Mouse (Mus musculus) lung, postnatal 0 days (tissue): ENCODE results near the gene Podxl. TPM values are rescaled to one million over a fixed set of nuclear protein-coding genes. Genes with fewer than 3 reads are reported as not detected.

Experiments
- ATAC-seq: fragments of 200-750 bp; cut with Nextera tagmentation; 2 replicates; pipeline ENCODE4 v1.8.0; 2017; ENCODE audit warnings: moderate library complexity
- DNase-seq: peaks from one replicate; pipeline ENCODE4 v3.0.0-alpha.2; 2016; ENCODE audit warnings: low spot score
- H3K27ac ChIP-seq: fragments of 300-500 bp; sonication (generic); 2 replicates; pipeline ENCODE4 v1.5.1; 2014; ENCODE audit warnings: antibody characterized with exemption, mild to moderate bottlenecking, low read length, mixed read lengths
- H3K27me3 ChIP-seq: fragments of 300-500 bp; sonication (generic); replicated peaks from 2 replicates; pipeline ENCODE4 v1.6.1; 2014; ENCODE audit warnings: low read length, mixed read lengths; ENCODE audit not compliant: insufficient read depth
- H3K36me3 ChIP-seq: fragments of 300-500 bp; sonication (generic); 2 replicates; pipeline ENCODE4 v1.6.1; 2014; ENCODE audit warnings: low read length, mixed read lengths; ENCODE audit not compliant: insufficient read depth
- H3K4me1 ChIP-seq: fragments of 300-500 bp; sonication (generic); 2 replicates; pipeline ENCODE4 v1.6.1; 2014; ENCODE audit warnings: antibody characterized with exemption, low read depth, low read length, mixed read lengths; ENCODE audit not compliant: insufficient read depth
- H3K4me2 ChIP-seq: fragments of 300-500 bp; sonication (generic); replicated peaks from 2 replicates; pipeline ENCODE4 v1.6.1; 2014; ENCODE audit warnings: low read depth, mild to moderate bottlenecking, low read length, moderate library complexity, mixed read lengths
- H3K4me3 ChIP-seq: fragments of 300-500 bp; sonication (generic); 2 replicates; pipeline ENCODE4 v1.5.1; 2014; ENCODE audit warnings: low read depth, low read length
- H3K9ac ChIP-seq: fragments of 300-500 bp; sonication (generic); replicated peaks from 2 replicates; pipeline ENCODE4 v1.6.1; 2014; ENCODE audit warnings: low read depth, mild to moderate bottlenecking
- H3K9me3 ChIP-seq: fragments of 300-500 bp; sonication (generic); 2 replicates; pipeline ENCODE4 v1.6.1; 2016; ENCODE audit warnings: low read length, mixed read lengths
- CTCF ChIP-seq: IDR thresholded peaks from 2 replicates; pipeline ENCODE4 v1.5.1; 2016; ENCODE audit warnings: antibody characterized with exemption, mild to moderate bottlenecking
- EP300 ChIP-seq: IDR thresholded peaks from 2 replicates; pipeline ENCODE4 v1.6.1; 2016; ENCODE audit warnings: antibody characterized with exemption, mild to moderate bottlenecking, control low read depth
- WGBS: fragments of 180-500 bp; shearing (Covaris S2); extraction: QIAGEN DNeasy Blood & Tissue Kit; methylation state at CpG from one replicate; pipeline ENCODE4 v1.1.7; 2014; 5-methylcytosine and 5-hydroxymethylcytosine counted together
- polyA plus RNA-seq: library from polyadenylated mRNA; unstranded; fragments of >200 nt; fragmentation: Nextera tagmentation; extraction: Ambion mirVana; gene quantifications from 2 replicates; pipeline ENCODE4 v1.2.1, GENCODE M21; 2015

The Podxl gene
- polyA plus RNA-seq, 1 experiment from 2014 or later: 56.8 TPM

GRCm38 (mm10) chr6:31500260-31500659 is 63.5 kb downstream of the Podxl start:
- H3K36me3 ChIP-seq: peaks cover 20% of the 10 kb centered on the region

GRCm38 (mm10) chr6:31499836-31500235 is 63.9 kb downstream of the Podxl start:
- WGBS: 80% methylated on average over 10 of the region's 10 CpGs
- no peak overlapping the region for H3K27ac ChIP-seq
- TF ChIP-seq CTCF (no peak), EP300 (no peak)
- H3K9me3 ChIP-seq: no peaks in the 10 kb centered on the region
- DNase-seq (no peak), ATAC-seq (no peak)
- no peaks in the 10 kb centered on the region for H3K27me3 ChIP-seq
- no peak overlapping the region for H3K9ac ChIP-seq
- no peaks in the 10 kb centered on the region for H3K4me1 ChIP-seq
- no peak overlapping the region for H3K4me3 ChIP-seq
- H3K36me3 ChIP-seq: peaks cover 20% of the 10 kb centered on the region
- H3K4me2 ChIP-seq: no peak overlapping the region

More at GRCm38 (mm10) chr6:31500260-31500659, 63.5 kb downstream of the Podxl start:
- ATAC-seq: no peak
- H3K27ac ChIP-seq: no peak overlapping the region
- H3K9ac ChIP-seq: no peak overlapping the region
- no peaks in the 10 kb centered on the region for H3K27me3 ChIP-seq
- TF ChIP-seq EP300 (no peak), CTCF (no peak)
- no peak for DNase-seq
- WGBS: 77% methylated on average over 2 of the region's 2 CpGs
- no peaks in the 10 kb centered on the region for H3K4me1 ChIP-seq
- no peak overlapping the region for H3K4me3 ChIP-seq
- H3K9me3 ChIP-seq: no peaks in the 10 kb centered on the region
- H3K4me2 ChIP-seq: no peak overlapping the region

- 82% methylated on average over 2 of the region's 2 CpGs for WGBS
- TF ChIP-seq CTCF: no peak
- no peaks in the 10 kb centered on the region for H3K27me3 ChIP-seq
- H3K36me3 ChIP-seq: peaks cover 16% of the 10 kb centered on the region; the same call in 1 of the 2 replicates
- DNase-seq (no peak), ATAC-seq (no peak)
- H3K4me2 ChIP-seq: no peak overlapping the region
- no peak overlapping the region for H3K4me3 ChIP-seq
- H3K4me1 ChIP-seq: no peaks in the 10 kb centered on the region
- no peak overlapping the region for H3K9ac ChIP-seq
- no peak overlapping the region for H3K27ac ChIP-seq
- H3K9me3 ChIP-seq: no peaks in the 10 kb centered on the region
Measured at GRCm38 (mm10) chr6:31496227-31496626, 67.6 kb downstream of the Podxl start.

GRCm38 (mm10) chr6:31495122-31495731 is 68.6 kb downstream of the Podxl start:
- Histone ChIP-seq H3K27ac (no peak overlapping the region), H3K4me1 (no peaks in the 10 kb centered on the region), H3K4me2 (no peak overlapping the region), H3K9me3 (no peaks in the 10 kb centered on the region), H3K9ac (no peak overlapping the region), H3K36me3 (peaks cover 20% of the 10 kb centered on the region), H3K27me3 (no peaks in the 10 kb centered on the region), H3K4me3 (no peak overlapping the region)
- no peak for ATAC-seq
- 91% methylated on average over 2 of the region's 2 CpGs for WGBS
- DNase-seq: no peak
- TF ChIP-seq EP300: no peak
- TF ChIP-seq CTCF: no peak

GRCm38 (mm10) chr6:31489950-31490349 is 73.8 kb downstream of the Podxl start:
- WGBS: 86% methylated on average over 7 of the region's 7 CpGs
- ATAC-seq: no peak
- peaks cover 7% of the 10 kb centered on the region; the same call in 1 of the 2 replicates for H3K36me3 ChIP-seq

GRCm38 (mm10) chr6:31486601-31487000 is 77.2 kb downstream of the Podxl start:
- no peaks in the 10 kb centered on the region for H3K27me3 ChIP-seq
- no peaks in the 10 kb centered on the region for H3K4me1 ChIP-seq
- no peak for TF ChIP-seq CTCF
- no peak for TF ChIP-seq EP300
- DNase-seq (peak; percentile 25), ATAC-seq (no peak)
- H3K4me3 ChIP-seq: no peak overlapping the region
- no peak overlapping the region for H3K4me2 ChIP-seq
- H3K27ac ChIP-seq: no peak overlapping the region
- H3K9me3 ChIP-seq: no peaks in the 10 kb centered on the region
- peaks cover 4% of the 10 kb centered on the region; the same call in 1 of the 2 replicates for H3K36me3 ChIP-seq
- 87% methylated on average over 2 of the region's 2 CpGs for WGBS
- no peak overlapping the region for H3K9ac ChIP-seq

More at GRCm38 (mm10) chr6:31489950-31490349, 73.8 kb downstream of the Podxl start:
- Histone ChIP-seq H3K4me2 (no peak overlapping the region), H3K9ac (no peak overlapping the region), H3K9me3 (no peaks in the 10 kb centered on the region), H3K27me3 (no peaks in the 10 kb centered on the region), H3K4me1 (no peaks in the 10 kb centered on the region), H3K27ac (no peak overlapping the region), H3K4me3 (no peak overlapping the region)
- no peak for DNase-seq
- no peak for TF ChIP-seq CTCF
- TF ChIP-seq EP300: no peak

GRCm38 (mm10) chr6:31480008-31480407 is 83.8 kb downstream of the Podxl start:
- Histone ChIP-seq H3K4me1 (no peaks in the 10 kb centered on the region), H3K4me2 (no peak overlapping the region), H3K9me3 (no peaks in the 10 kb centered on the region), H3K36me3 (peaks cover 14% of the 10 kb centered on the region; the same call in 1 of the 2 replicates), H3K9ac (no peak overlapping the region), H3K27ac (no peak overlapping the region), H3K27me3 (no peaks in the 10 kb centered on the region), H3K4me3 (no peak overlapping the region)
- TF ChIP-seq EP300 (no peak), CTCF (no peak)
- DNase-seq (no peak), ATAC-seq (no peak)
- 77% methylated on average over 4 of the region's 4 CpGs for WGBS
